Mouse (Mus musculus): Measurements from ENCODE around the gene Alppl2. TPM values are rescaled to one million over a fixed set of nuclear protein-coding genes. Genes with fewer than 3 reads are reported as not detected.

The Alppl2 gene
- total RNA-seq, 2 experiments from 2014 or later = not detected

DNA sequence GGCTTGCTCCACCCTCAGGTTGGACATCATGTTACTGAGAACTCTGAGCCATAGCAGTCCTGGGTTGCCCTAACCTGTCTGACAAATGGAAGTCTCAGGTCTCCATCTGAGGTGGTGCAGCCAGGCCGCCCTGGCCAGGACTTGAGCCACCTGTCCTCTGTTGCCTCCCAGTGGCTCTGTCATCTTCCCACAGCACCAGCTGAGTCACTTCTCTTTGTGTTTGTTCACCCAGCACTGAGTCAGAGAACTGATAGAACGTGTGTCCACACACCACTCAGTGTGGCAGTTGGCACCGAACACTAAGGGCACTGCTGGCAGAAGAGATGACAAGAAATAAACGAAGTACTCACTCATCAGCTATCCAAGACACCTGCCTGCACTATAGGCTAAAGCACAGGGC is 38.4 kb downstream of the Alppl2 start:
- ATAC-seq (ENCODE audit: poor library complexity, severe bottlenecking) = no peak

DNA sequence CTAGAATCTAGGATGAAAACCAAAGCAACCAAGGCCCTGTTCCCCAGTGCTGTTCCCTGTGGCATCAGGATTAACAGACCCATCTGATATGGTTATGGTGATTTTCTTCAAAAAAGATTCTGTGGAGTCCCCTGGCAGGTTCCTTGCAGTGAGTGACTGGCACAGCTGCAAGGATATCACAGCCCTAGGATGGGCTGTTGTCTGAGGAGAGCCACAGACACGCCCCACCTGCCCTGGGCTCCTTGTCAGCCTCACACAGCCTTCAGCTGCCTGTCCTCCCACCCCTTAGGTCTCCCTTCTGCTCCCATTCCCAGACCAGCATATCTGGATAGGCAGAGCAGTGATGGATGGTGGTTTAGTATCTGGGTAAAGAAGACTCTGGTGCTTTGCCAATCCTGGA is 39.0 kb downstream of the Alppl2 start:
- ATAC-seq (ENCODE audit: poor library complexity, severe bottlenecking) = no peak

DNA sequence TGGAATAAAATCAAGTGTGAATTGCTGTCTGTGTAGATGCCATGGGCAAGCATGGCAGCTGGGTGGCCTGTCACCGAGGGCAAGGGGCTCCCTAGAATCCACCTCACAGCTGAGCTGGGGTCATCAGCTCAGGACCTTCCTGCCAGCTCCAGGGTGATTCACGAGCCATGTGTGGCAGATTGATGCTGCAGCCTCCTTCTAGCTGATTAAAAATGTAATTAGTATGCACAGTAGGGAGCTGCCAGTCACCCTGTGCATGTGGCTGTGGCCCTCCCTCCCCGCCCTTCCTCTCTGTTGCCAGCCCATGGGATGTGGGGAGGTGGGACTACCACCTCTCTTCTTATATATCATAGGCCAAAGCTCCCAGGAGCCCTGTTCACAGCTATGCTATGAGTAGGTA is 39.7 kb downstream of the Alppl2 start:
- ATAC-seq (ENCODE audit: poor library complexity, severe bottlenecking) = no peak

DNA sequence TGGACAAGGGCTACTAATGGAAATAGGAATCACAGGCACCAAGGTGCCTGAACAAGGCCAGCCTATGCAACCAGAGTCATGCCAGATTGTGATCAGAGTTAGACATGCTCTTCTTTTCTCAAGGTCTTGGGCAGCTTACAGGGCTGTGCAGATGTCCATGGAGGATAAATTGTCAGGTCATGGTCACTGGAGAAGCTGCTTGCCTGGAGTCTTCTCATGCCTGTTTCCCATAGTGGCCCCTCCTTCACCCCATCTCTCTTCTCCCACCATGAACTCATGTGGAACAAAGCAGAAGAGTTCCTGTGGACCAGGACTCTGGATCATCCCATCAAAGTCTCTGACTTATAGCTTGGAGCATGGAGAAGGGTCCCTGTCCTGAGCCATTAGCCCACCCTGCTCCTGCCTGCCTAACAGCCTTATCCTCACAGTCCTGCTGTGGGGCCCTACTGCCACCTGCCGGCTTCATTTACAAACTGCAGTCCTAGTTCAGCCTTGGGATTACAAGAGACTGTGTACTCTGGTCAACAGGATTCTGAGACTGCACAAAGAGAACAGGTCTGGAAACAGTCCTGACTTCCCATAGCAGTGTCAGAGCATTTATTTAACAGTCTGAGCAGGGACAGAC is 47.8 kb downstream of the Alppl2 start:
- peak; percentile 63 for ATAC-seq (ENCODE audit: poor library complexity, severe bottlenecking)

DNA sequence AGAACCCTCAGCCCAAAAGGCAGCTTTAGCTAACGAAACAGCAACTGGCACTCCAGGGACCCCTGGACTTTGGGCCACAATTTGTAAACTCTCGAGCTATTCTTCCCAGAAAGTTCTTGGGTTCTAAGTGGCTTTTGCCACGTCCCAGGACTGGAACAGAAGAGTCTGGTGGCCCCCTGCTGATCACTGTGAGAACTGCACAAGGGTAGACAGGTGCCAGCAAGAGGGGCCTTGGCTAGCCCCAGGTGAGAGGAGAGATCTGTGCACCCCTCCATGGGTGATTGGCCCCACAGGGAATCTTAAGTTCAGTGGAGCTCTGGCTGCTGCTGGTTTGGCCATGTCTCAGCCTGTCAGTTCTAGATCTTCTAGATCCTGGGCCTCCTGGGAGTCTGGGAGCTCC is 48.6 kb downstream of the Alppl2 start:
- peak; percentile 47; the same call in 1 of the 2 replicates for ATAC-seq (ENCODE audit: poor library complexity, severe bottlenecking)

DNA sequence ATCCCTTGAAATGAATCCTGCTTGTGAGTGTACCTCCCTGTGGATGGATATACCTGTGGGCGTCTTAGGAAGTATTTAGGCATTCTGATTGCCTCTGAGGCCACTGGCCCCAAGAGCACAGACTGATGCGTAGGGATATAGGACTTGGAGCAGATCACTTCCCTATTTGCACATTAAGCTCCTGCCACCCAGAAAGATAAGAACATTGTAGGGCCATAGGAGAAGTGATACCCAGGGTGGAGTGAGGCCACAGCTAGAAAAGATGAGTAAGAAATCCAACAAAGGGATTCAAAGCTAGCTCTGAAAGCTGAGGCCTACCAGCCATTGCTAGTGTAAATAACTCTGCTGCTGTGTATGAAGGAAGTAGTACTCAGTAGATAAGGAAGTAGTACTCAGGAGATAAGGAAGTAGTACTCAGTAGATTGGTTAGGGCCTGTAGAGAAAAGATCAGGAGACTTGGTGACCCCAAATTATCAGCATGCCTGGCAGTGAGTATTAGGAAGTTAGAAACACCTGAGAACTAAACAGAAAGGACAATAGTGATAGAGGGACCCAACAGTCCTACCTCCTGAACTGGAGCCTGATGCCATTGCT is 51.2 kb downstream of the Alppl2 start:
- ATAC-seq (ENCODE audit: poor library complexity, severe bottlenecking) = peak; percentile 19

Other genes starting within 250 kb of the Alppl2 start
- gene Alpi, start 11.7 kb upstream of the Alppl2 start, total RNA-seq (2015) = not detected in 2 replicates
- gene Alpi, start 11.7 kb upstream of the Alppl2 start, total RNA-seq (2017) = not detected in 2 replicates
- gene Akp3, start 35.0 kb upstream of the Alppl2 start, total RNA-seq (2015) = not detected in 2 replicates
- gene Akp3, start 35.0 kb upstream of the Alppl2 start, total RNA-seq (2017) = not detected in 2 replicates
- not detected in 2 replicates for gene Ecel1, start 66.6 kb upstream of the Alppl2 start, total RNA-seq (2015)
- gene Ecel1, start 66.6 kb upstream of the Alppl2 start, total RNA-seq (2017) = not detected in 2 replicates
- gene Prss56, start 93.4 kb upstream of the Alppl2 start, total RNA-seq (2015) = not detected in 2 replicates
- not detected in 2 replicates for gene Prss56, start 93.4 kb upstream of the Alppl2 start, total RNA-seq (2017)
- gene Chrnd, start 100.7 kb upstream of the Alppl2 start, total RNA-seq (2015) = not detected in 2 replicates
- gene Chrnd, start 100.7 kb upstream of the Alppl2 start, total RNA-seq (2017) = not detected in 2 replicates
- not detected in 2 replicates for gene Chrng, start 114.7 kb upstream of the Alppl2 start, total RNA-seq (2015)
- not detected in 2 replicates for gene Chrng, start 114.7 kb upstream of the Alppl2 start, total RNA-seq (2017)
- gene Eif4e2, start 124.0 kb upstream of the Alppl2 start, total RNA-seq (2015) = 75.9 and 81.3 TPM in 2 replicates
- gene Eif4e2, start 124.0 kb upstream of the Alppl2 start, total RNA-seq (2017) = 118 and 156 TPM in 2 replicates
- gene Efhd1, start 174.4 kb upstream of the Alppl2 start, total RNA-seq (2015) = 0.07 TPM in 1 of 2 replicates, not detected in the other
- not detected in 2 replicates for gene Efhd1, start 174.4 kb upstream of the Alppl2 start, total RNA-seq (2017)
- 38.6 and 39.0 TPM in 2 replicates for gene Gigyf2, start 237.1 kb upstream of the Alppl2 start, total RNA-seq (2015)
- gene Gigyf2, start 237.1 kb upstream of the Alppl2 start, total RNA-seq (2017) = 87.4 and 90.8 TPM in 2 replicates

All from megakaryocyte, adult 5-6 weeks (primary cell).